Mouse (Mus musculus) MEL (cell line): ENCODE measurements at regions not wholly inside any gene's neighbourhood (a gene's known extent, or its start where the extent isn't known, plus 50 kb on each side); places are given as distances from the start of the nearest gene placed in this dataset.

Source experiments
- MXI1 ChIP-seq: IDR thresholded peaks from 2 replicates; pipeline ENCODE4 v1.6.1; 2011; ENCODE audit warnings: mild to moderate bottlenecking, low read depth, low read length, improper control_type of control experiment
- MYB ChIP-seq: IDR thresholded peaks from 2 replicates; pipeline ENCODE4 v1.6.1; 2011; ENCODE audit warnings: mild to moderate bottlenecking, low read depth, low read length, improper control_type of control experiment
- UBTF ChIP-seq: IDR thresholded peaks from 2 replicates; pipeline ENCODE4 v1.6.1; 2012; ENCODE audit warnings: low read depth, mild to moderate bottlenecking, inconsistent platforms, low read length, improper control_type of control experiment, moderate library complexity, borderline replicate concordance; ENCODE audit not compliant: insufficient read depth

GRCm38 (mm10) chr5:45136696-45137095, 313.3 kb downstream of the Qdpr start:
- no peak for TF ChIP-seq MYB
- TF ChIP-seq UBTF: no peak
- TF ChIP-seq MXI1: no peak
